Mouse (Mus musculus) left cerebral cortex, postnatal 36 days (tissue): Measurements from ENCODE around the gene Gcn1l1. TPM values are rescaled to one million over a fixed set of nuclear protein-coding genes. Genes with fewer than 3 reads are reported as not detected.

Experiments used
- microRNA-seq: library from miRNA; unstranded; fragments of <30 nt; microRNA quantifications from one replicate; pipeline ENCODE4 v1.2.0, GENCODE M21; 2022
- total RNA-seq, 2 experiments: library from RNA; stranded (reverse); gene quantifications; 2 replicates each; pipeline ENCODE4 v1.2.3; 2021

Gene Gcn1l1
- total RNA-seq, 2 experiments from 2014 or later = 61.2 to 69.0 TPM

Small RNAs within 50 kb of the gene (microRNA-seq; reads per million reads assigned to microRNA genes)
- gene Mir7029 (not detected), gene Mir7030 (not detected)

Other genes with a start within 250 kb of the Gcn1l1 start
- gene Srsf9, start 238.1 kb upstream of the Gcn1l1 start, total RNA-seq = 10 to 100 TPM; 62.5 to 70.6 TPM
- gene Gatc, start 224.1 kb upstream of the Gcn1l1 start, total RNA-seq = 10 to 100 TPM; 20.3 to 21.7 TPM
- gene Triap1, start 224.0 kb upstream of the Gcn1l1 start, total RNA-seq = 10 to 100 TPM; 24.2 to 30.0 TPM
- 100 to 1,000 TPM; 677 to 817 TPM for gene Cox6a1, start 216.3 kb upstream of the Gcn1l1 start, total RNA-seq
- gene Msi1, start 135.7 kb upstream of the Gcn1l1 start, total RNA-seq = 10 to 100 TPM; 46.9 to 51.3 TPM
- gene Pla2g1b, start 99.0 kb upstream of the Gcn1l1 start, total RNA-seq = not detected
- gene Sirt4, start 80.5 kb upstream of the Gcn1l1 start, total RNA-seq = 10 to 100 TPM; 19.7 to 51.7 TPM
- gene Pxn, start 58.6 kb upstream of the Gcn1l1 start, total RNA-seq = 10 to 100 TPM; 15.1 to 24.7 TPM
- gene Rplp0, start 5.8 kb upstream of the Gcn1l1 start, total RNA-seq = 100 to 1,000 TPM; 173 to 213 TPM
- gene Rab35, start 66.7 kb downstream of the Gcn1l1 start, total RNA-seq = 100 to 1,000 TPM in 1 of 2 experiments, 10 to 100 TPM in 1; 96.7 to 106 TPM
- gene Bicdl1, start 166.4 kb downstream of the Gcn1l1 start, total RNA-seq = 100 to 1,000 TPM; 147 to 149 TPM